Mouse (Mus musculus): ENCODE results near the gene Tmprss9.

- no peak for TF ChIP-seq GATA1 (IDR thresholded peaks at IDR 0.05; ENCODE audit: low read depth, low read length)
- no peak for TF ChIP-seq EP300 (IDR thresholded peaks at IDR 0.05; ENCODE audit: low read depth in 1 of 2, low read length in 2 of 2)
- TF ChIP-seq MAZ (IDR thresholded peaks at IDR 0.05; ENCODE audit: low read depth, low read length), result no peak
Observed at GRCm38 (mm10) chr10:80913364-80914011, 41.8 kb downstream of the Tmprss9 start.
